Mouse (Mus musculus) heart, postnatal 10 days (tissue): ENCODE measurements around the gene Tmem108. TPM values are rescaled to one million over a fixed set of nuclear protein-coding genes. Genes with fewer than 3 reads are reported as not detected.

Experiments
- DNase-seq, 2 experiments: peaks; one replicate each; pipeline ENCODE4 v3.0.0; 2021
- intact Hi-C: fragments of 180-260 bp; cut with DNase I; formaldehyde crosslinking; loops from one replicate; pipeline ENCODE4 v1.15.1; 2025
- total RNA-seq, 2 experiments: library from RNA; stranded (reverse); gene quantifications; 2 replicates each; pipeline ENCODE4 v1.2.3; 2021

The Tmem108 gene
- total RNA-seq, 2 experiments from 2014 or later, result 7.9 to 9.6 TPM

- intact Hi-C loops, result no loop called here
These were observed 199.6 kb downstream of the Tmem108 start for GRCm38 (mm10) chr9:103562063-103562462.

GRCm38 (mm10) chr9:103558741-103559140, 202.9 kb downstream of the Tmem108 start:
- no peak for DNase-seq
- intact Hi-C loops, result no loop called here

More at GRCm38 (mm10) chr9:103562063-103562462, 199.6 kb downstream of the Tmem108 start:
- DNase-seq, result no peak

GRCm38 (mm10) chr9:103558240-103558639, 203.4 kb downstream of the Tmem108 start:
- intact Hi-C loops, result no loop called here
- no peak for DNase-seq

GRCm38 (mm10) chr9:103557085-103557484, 204.6 kb downstream of the Tmem108 start:
- intact Hi-C loops, result no loop called here
- no peak for DNase-seq

- no peak for DNase-seq
- intact Hi-C loops, result no loop called here
These were observed 206.3 kb downstream of the Tmem108 start for GRCm38 (mm10) chr9:103555334-103555733.

- DNase-seq, result no peak
- intact Hi-C loops, result no loop called here
These were observed 210.9 kb downstream of the Tmem108 start for GRCm38 (mm10) chr9:103550661-103551248.

- no peak for DNase-seq
- intact Hi-C loops, result no loop called here
These were observed 212.5 kb downstream of the Tmem108 start for GRCm38 (mm10) chr9:103549178-103549577.

- DNase-seq, result no peak
- intact Hi-C loops, result no loop called here
These were observed 213.0 kb downstream of the Tmem108 start for GRCm38 (mm10) chr9:103548606-103549005.

GRCm38 (mm10) chr9:103546695-103547645, 214.7 kb downstream of the Tmem108 start:
- DNase-seq, result no peak
- intact Hi-C loops, result no loop called here

GRCm38 (mm10) chr9:103545729-103546128, 215.9 kb downstream of the Tmem108 start:
- intact Hi-C loops, result no loop called here
- no peak for DNase-seq

GRCm38 (mm10) chr9:103545271-103545670, 216.4 kb downstream of the Tmem108 start:
- intact Hi-C loops, result no loop called here

GRCm38 (mm10) chr9:103544599-103544998, 217.0 kb downstream of the Tmem108 start:
- intact Hi-C loops, result no loop called here
- no peak for DNase-seq

More at GRCm38 (mm10) chr9:103545271-103545670, 216.4 kb downstream of the Tmem108 start:
- DNase-seq, result no peak

GRCm38 (mm10) chr9:103540518-103540917, 221.1 kb downstream of the Tmem108 start:
- no peak for DNase-seq
- intact Hi-C loops, result no loop called here

- intact Hi-C loops, result no loop called here
- no peak for DNase-seq
These were observed 223.4 kb downstream of the Tmem108 start for GRCm38 (mm10) chr9:103538047-103538816.

- DNase-seq, result no peak
- intact Hi-C loops, result no loop called here
These were observed 225.5 kb downstream of the Tmem108 start for GRCm38 (mm10) chr9:103536059-103536634.

GRCm38 (mm10) chr9:103525041-103525537, 236.5 kb downstream of the Tmem108 start:
- intact Hi-C loops, result no loop called here
- DNase-seq, result no peak

- intact Hi-C loops, result no loop called here
- no peak for DNase-seq
These were observed 237.0 kb downstream of the Tmem108 start for GRCm38 (mm10) chr9:103524600-103524999.

GRCm38 (mm10) chr9:103523742-103524403, 237.8 kb downstream of the Tmem108 start:
- peak in 1 of 2 experiments; percentile 27 for DNase-seq

GRCm38 (mm10) chr9:103523008-103523407, 238.6 kb downstream of the Tmem108 start:
- DNase-seq, result no peak
- intact Hi-C loops, result no loop called here

More at GRCm38 (mm10) chr9:103523742-103524403, 237.8 kb downstream of the Tmem108 start:
- intact Hi-C loops, result no loop called here

- intact Hi-C loops, result no loop called here
- no peak for DNase-seq
These were observed 247.8 kb downstream of the Tmem108 start for GRCm38 (mm10) chr9:103513884-103514283.
